ENCODE assay signal across 8 mouse cellular contexts in the genomic region with DNA sequence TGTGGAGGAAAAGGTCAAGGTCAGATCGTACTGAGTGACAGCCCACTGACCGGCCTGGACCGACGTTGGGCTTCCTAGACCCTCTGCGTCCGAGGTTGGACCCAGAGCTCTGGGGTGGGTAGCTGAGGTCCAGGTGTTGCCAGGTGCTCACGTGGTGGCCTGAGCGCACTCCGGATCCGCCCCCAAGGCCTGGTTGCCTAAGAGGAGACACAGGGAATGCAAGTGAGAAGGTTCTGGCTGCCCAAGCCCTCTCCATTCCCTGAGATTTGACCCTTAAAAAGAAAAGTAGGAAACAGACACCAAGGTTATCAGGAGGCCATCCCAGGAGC. TPM values are rescaled to one million over a fixed set of nuclear protein-coding genes. Genes with fewer than 3 reads are reported as not detected.
DNase-seq lines count a peak whose midpoint lies in the region; ATAC-seq and TF ChIP-seq lines count a peak whose summit lies in the region.

No protein-coding gene starts in this region.

- peak; percentile 43 for ATAC-seq in embryonic facial prominence, embryonic 12.5 days (ENCODE audit: insufficient number of reproducible peaks, insufficient read depth, low FRiP score, low TSS enrichment)
- ATAC-seq in intestine, embryonic 16.5 days, result peak; percentile 62
- peak; percentile 69 for ATAC-seq in liver, postnatal 0 days
- ATAC-seq in stomach, embryonic 16.5 days (ENCODE audit: insufficient read depth, low FRiP score), result peak; percentile 48

- peak overlapping the region; percentile 84 for H3K9ac ChIP-seq in embryonic facial prominence, embryonic 12.5 days
- peak overlapping the region; percentile 89 for H3K9ac ChIP-seq in intestine, embryonic 16.5 days (ENCODE audit: low read depth, low read length)
- peak overlapping the region; percentile 85 for H3K9ac ChIP-seq in liver, postnatal 0 days (replicated peaks)
- H3K9ac ChIP-seq in stomach, embryonic 16.5 days (ENCODE audit: low read length), result peak overlapping the region; percentile 91

- peak overlapping the region; percentile 86 for H3K4me3 ChIP-seq in left cerebral cortex, adult 2 months
- H3K4me3 ChIP-seq in embryonic facial prominence, embryonic 12.5 days, result peak overlapping the region; percentile 89
- peak overlapping the region; percentile 85 for H3K4me3 ChIP-seq in intestine, embryonic 16.5 days (ENCODE audit: low read length)
- peak overlapping the region; percentile 93 for H3K4me3 ChIP-seq in liver, postnatal 0 days (ENCODE audit: low read depth, low read length)
- peak overlapping the region; percentile 98 for H3K4me3 ChIP-seq in stomach, embryonic 16.5 days (replicated peaks; ENCODE audit: low read length)

- peak overlapping the region; percentile 90 for H3K27ac ChIP-seq in left cerebral cortex, adult 2 months
- no peak overlapping the region for H3K27ac ChIP-seq in embryonic facial prominence, embryonic 12.5 days
- peak overlapping the region; percentile 76 for H3K27ac ChIP-seq in intestine, embryonic 16.5 days (ENCODE audit: low read length)
- peak overlapping the region; percentile 85 for H3K27ac ChIP-seq in liver, postnatal 0 days (ENCODE audit: low read depth)
- H3K27ac ChIP-seq in stomach, embryonic 16.5 days (ENCODE audit: low read length), result peak overlapping the region; percentile 64

- no peak for TF ChIP-seq EP300 in liver, postnatal 0 days (IDR thresholded peaks at IDR 0.05; ENCODE audit: low read depth)

- no peaks in the 10 kb centered on the region for H3K9me3 ChIP-seq in embryonic facial prominence, embryonic 12.5 days
- no peaks in the 10 kb centered on the region for H3K9me3 ChIP-seq in intestine, embryonic 16.5 days (ENCODE audit: control insufficient read depth, low read length)
- no peaks in the 10 kb centered on the region for H3K9me3 ChIP-seq in liver, postnatal 0 days (ENCODE audit: low read length)
- no peaks in the 10 kb centered on the region for H3K9me3 ChIP-seq in stomach, embryonic 16.5 days (replicated peaks; ENCODE audit: control insufficient read depth, low read length)

- peaks cover 16% of the 10 kb centered on the region for H3K4me1 ChIP-seq in embryonic facial prominence, embryonic 12.5 days
- peaks cover 18% of the 10 kb centered on the region for H3K4me1 ChIP-seq in intestine, embryonic 16.5 days (ENCODE audit: control insufficient read depth, insufficient read depth, low read length)
- peaks cover 14% of the 10 kb centered on the region for H3K4me1 ChIP-seq in liver, postnatal 0 days (ENCODE audit: insufficient read depth)
- peaks cover 26% of the 10 kb centered on the region for H3K4me1 ChIP-seq in stomach, embryonic 16.5 days (ENCODE audit: control insufficient read depth, insufficient read depth, low read length)

- intact Hi-C loops in left cerebral cortex, adult 2 months (cut with DNase I), result no loop called here
- intact Hi-C loops in left cerebral cortex, postnatal 25 days (cut with DNase I), result no loop called here

- DNase-seq in left cerebral cortex, adult 2 months (ENCODE audit: extremely low spot score in 1 of 2, low spot score in 2 of 2), result no peak
- DNase-seq in left cerebral cortex, postnatal 25 days (ENCODE audit: low spot score in 2 of 2), result no peak
- DNase-seq in liver, postnatal 0 days, result peak; percentile 71
- DNase-seq in adrenal gland, adult 8-10 months, result no peak
- no peak for DNase-seq in left cerebral cortex, adult 8-10 months (ENCODE audit: low spot score in 2 of 2)

- H3K27me3 ChIP-seq in embryonic facial prominence, embryonic 12.5 days, result no peaks in the 10 kb centered on the region
- H3K27me3 ChIP-seq in intestine, embryonic 16.5 days (replicated peaks; ENCODE audit: control insufficient read depth, insufficient read depth, low read length), result no peaks in the 10 kb centered on the region
- no peaks in the 10 kb centered on the region for H3K27me3 ChIP-seq in liver, postnatal 0 days (ENCODE audit: insufficient read depth, low read length)
- H3K27me3 ChIP-seq in stomach, embryonic 16.5 days (ENCODE audit: control insufficient read depth, insufficient read depth, low read length), result no peaks in the 10 kb centered on the region

- TF ChIP-seq CTCF in left cerebral cortex, adult 2 months (IDR thresholded peaks at IDR 0.05), result no peak
- TF ChIP-seq CTCF in liver, postnatal 0 days (IDR thresholded peaks at IDR 0.05; ENCODE audit: low read depth), result no peak

- H3K36me3 ChIP-seq in embryonic facial prominence, embryonic 12.5 days, result peaks cover 33% of the 10 kb centered on the region
- peaks cover 10% of the 10 kb centered on the region for H3K36me3 ChIP-seq in intestine, embryonic 16.5 days (ENCODE audit: control insufficient read depth, insufficient read depth, low read length)
- peaks cover 22% of the 10 kb centered on the region for H3K36me3 ChIP-seq in liver, postnatal 0 days (replicated peaks; ENCODE audit: insufficient read depth, low read length)
- H3K36me3 ChIP-seq in stomach, embryonic 16.5 days (ENCODE audit: control insufficient read depth, insufficient read depth, low read length), result peaks cover 11% of the 10 kb centered on the region

- 1% methylated on average over 10 of the region's 10 CpGs for WGBS in embryonic facial prominence, embryonic 12.5 days
- under 1% methylated on average over 10 of the region's 10 CpGs for WGBS in intestine, embryonic 16.5 days
- WGBS in liver, postnatal 0 days (ENCODE audit: insufficient replicate concordance), result under 1% methylated on average over 10 of the region's 10 CpGs
- WGBS in stomach, embryonic 16.5 days, result 1% methylated on average over 10 of the region's 10 CpGs

- peak overlapping the region; percentile 89 for H3K4me2 ChIP-seq in embryonic facial prominence, embryonic 12.5 days (replicated peaks)
- H3K4me2 ChIP-seq in intestine, embryonic 16.5 days (ENCODE audit: low read depth, low read length), result peak overlapping the region; percentile 80
- H3K4me2 ChIP-seq in liver, postnatal 0 days (ENCODE audit: low read depth, low read length), result peak overlapping the region; percentile 97
- H3K4me2 ChIP-seq in stomach, embryonic 16.5 days (ENCODE audit: low read depth, low read length), result peak overlapping the region; percentile 98

RNA-seq across cellular contexts. Expression of gene Ppif, which starts 0.6 kb away (rescaled TPM):
- 10 to 100 TPM; 24.0 to 24.3 TPM for total RNA-seq in left cerebral cortex, adult 2 months (2021)
- 10 to 100 TPM; 22.5 to 22.7 TPM for total RNA-seq in left cerebral cortex, postnatal 25 days (2021)
- 27.6 and 30.3 TPM in 2 replicates for polyA plus RNA-seq in embryonic facial prominence, embryonic 12.5 days (2016; fragmentation: Nextera tagmentation; extraction: Ambion mirVana)
- 125 and 134 TPM in 2 replicates for polyA plus RNA-seq in intestine, embryonic 16.5 days (2015; fragmentation: Nextera tagmentation; extraction: Ambion mirVana)
- 36.0 and 38.4 TPM in 2 replicates for polyA plus RNA-seq in liver, postnatal 0 days (2015; fragmentation: Nextera tagmentation; extraction: Ambion mirVana)
- polyA plus RNA-seq in stomach, embryonic 16.5 days (2015; fragmentation: Nextera tagmentation; extraction: Ambion mirVana), result 47.7 and 69.3 TPM in 2 replicates
- 10 to 100 TPM; 17.3 to 23.5 (median 19.4) TPM for total RNA-seq in adrenal gland, adult 8-10 months (2022)
- total RNA-seq in left cerebral cortex, adult 8-10 months (2022), result 10 to 100 TPM; 25.5 to 26.8 (median 26.5) TPM
